Mouse (Mus musculus): ENCODE results near the gene Nol12. TPM values are rescaled to one million over a fixed set of nuclear protein-coding genes. Genes with fewer than 3 reads are reported as not detected.

Gene Nol12
- polyA plus RNA-seq, 1 experiment, result 16.3 TPM

- Histone ChIP-seq H3K9me3 (no peaks in the 10 kb centered on the region), H3K4me3 (replicated peaks) (no peak overlapping the region), H3K27me3 (replicated peaks) (peaks cover 23% of the 10 kb centered on the region), H3K4me1 (peaks cover 39% of the 10 kb centered on the region), H3K36me3 (replicated peaks; ENCODE audit: low read length) (peaks cover 9% of the 10 kb centered on the region)
- no peak for TF ChIP-seq FLI1 (IDR thresholded peaks at IDR 0.05; ENCODE audit: low read length)
- TF ChIP-seq GATA1 (IDR thresholded peaks at IDR 0.05; ENCODE audit: borderline replicate concordance, low read length), result no peak
These were observed 11.5 kb downstream of the Nol12 start for GRCm38 (mm10) chr15:78946232-78946631.

GRCm38 (mm10) chr15:78947657-78948056, 12.9 kb downstream of the Nol12 start, which contains the start of gene Triobp:
Triobp (plus strand) TSS chr15:78947724.
- TF ChIP-seq FLI1 (IDR thresholded peaks at IDR 0.05; ENCODE audit: low read length) (no peak), GATA1 (IDR thresholded peaks at IDR 0.05; ENCODE audit: borderline replicate concordance, low read length) (no peak)
- Histone ChIP-seq H3K36me3 (replicated peaks; ENCODE audit: low read length) (peaks cover 11% of the 10 kb centered on the region), H3K4me3 (replicated peaks) (peak within 1 kb of the TSS; percentile 89), H3K27me3 (replicated peaks) (peaks cover 29% of the 10 kb centered on the region), H3K9me3 (no peaks in the 10 kb centered on the region), H3K4me1 (peaks cover 34% of the 10 kb centered on the region)

GRCm38 (mm10) chr15:78948152-78948725, 13.5 kb downstream of the Nol12 start:
- no peak for TF ChIP-seq FLI1 (IDR thresholded peaks at IDR 0.05; ENCODE audit: low read length)
- no peak for TF ChIP-seq GATA1 (IDR thresholded peaks at IDR 0.05; ENCODE audit: borderline replicate concordance, low read length)
- Histone ChIP-seq H3K27me3 (replicated peaks) (peaks cover 32% of the 10 kb centered on the region), H3K4me3 (replicated peaks) (peak overlapping the region; percentile 89)

GRCm38 (mm10) chr15:78948883-78949282, 14.2 kb downstream of the Nol12 start:
- Histone ChIP-seq H3K36me3 (replicated peaks; ENCODE audit: low read length) (peaks cover 12% of the 10 kb centered on the region), H3K4me1 (peaks cover 28% of the 10 kb centered on the region), H3K27me3 (replicated peaks) (peaks cover 35% of the 10 kb centered on the region), H3K4me3 (replicated peaks) (no peak overlapping the region), H3K9me3 (no peaks in the 10 kb centered on the region)
- TF ChIP-seq FLI1 (IDR thresholded peaks at IDR 0.05; ENCODE audit: low read length) (no peak), GATA1 (IDR thresholded peaks at IDR 0.05; ENCODE audit: borderline replicate concordance, low read length) (no peak)

More at GRCm38 (mm10) chr15:78948152-78948725, 13.5 kb downstream of the Nol12 start:
- Histone ChIP-seq H3K9me3 (no peaks in the 10 kb centered on the region), H3K4me1 (peaks cover 29% of the 10 kb centered on the region), H3K36me3 (replicated peaks; ENCODE audit: low read length) (peaks cover 12% of the 10 kb centered on the region)

- TF ChIP-seq GATA1 (IDR thresholded peaks at IDR 0.05; ENCODE audit: borderline replicate concordance, low read length) (no peak), FLI1 (IDR thresholded peaks at IDR 0.05; ENCODE audit: low read length) (no peak)
- Histone ChIP-seq H3K36me3 (replicated peaks; ENCODE audit: low read length) (peaks cover 28% of the 10 kb centered on the region), H3K4me1 (no peaks in the 10 kb centered on the region; the same call in 1 of the 2 replicates), H3K27me3 (replicated peaks) (peaks cover 42% of the 10 kb centered on the region), H3K4me3 (replicated peaks) (no peak overlapping the region), H3K9me3 (no peaks in the 10 kb centered on the region)
These were observed 20.9 kb downstream of the Nol12 start for GRCm38 (mm10) chr15:78955663-78956062.

GRCm38 (mm10) chr15:78956351-78956750, 21.6 kb downstream of the Nol12 start:
- no peak overlapping the region for H3K4me3 ChIP-seq (replicated peaks)
- H3K36me3 ChIP-seq (replicated peaks; ENCODE audit: low read length), result peaks cover 32% of the 10 kb centered on the region
- no peaks in the 10 kb centered on the region for H3K9me3 ChIP-seq
- peaks cover 43% of the 10 kb centered on the region for H3K27me3 ChIP-seq (replicated peaks)
- TF ChIP-seq FLI1 (IDR thresholded peaks at IDR 0.05; ENCODE audit: low read length) (no peak), GATA1 (IDR thresholded peaks at IDR 0.05; ENCODE audit: borderline replicate concordance, low read length) (no peak)
- H3K4me1 ChIP-seq, result no peaks in the 10 kb centered on the region; the same call in 1 of the 2 replicates

GRCm38 (mm10) chr15:78957021-78957420, 22.3 kb downstream of the Nol12 start:
- H3K4me3 ChIP-seq (replicated peaks), result no peak overlapping the region
- peaks cover 46% of the 10 kb centered on the region for H3K27me3 ChIP-seq (replicated peaks)
- peaks cover 27% of the 10 kb centered on the region for H3K36me3 ChIP-seq (replicated peaks; ENCODE audit: low read length)
- H3K9me3 ChIP-seq, result no peaks in the 10 kb centered on the region
- no peaks in the 10 kb centered on the region; the same call in 1 of the 2 replicates for H3K4me1 ChIP-seq
- TF ChIP-seq GATA1 (IDR thresholded peaks at IDR 0.05; ENCODE audit: borderline replicate concordance, low read length) (no peak), FLI1 (IDR thresholded peaks at IDR 0.05; ENCODE audit: low read length) (no peak)

GRCm38 (mm10) chr15:78959537-78959936, 24.8 kb downstream of the Nol12 start:
- Histone ChIP-seq H3K36me3 (replicated peaks; ENCODE audit: low read length) (peaks cover 17% of the 10 kb centered on the region), H3K9me3 (no peaks in the 10 kb centered on the region), H3K27me3 (replicated peaks) (peaks cover 39% of the 10 kb centered on the region), H3K4me3 (replicated peaks) (no peak overlapping the region), H3K4me1 (peaks cover 6% of the 10 kb centered on the region; the same call in 1 of the 2 replicates)
- no peak for TF ChIP-seq FLI1 (IDR thresholded peaks at IDR 0.05; ENCODE audit: low read length)
- TF ChIP-seq GATA1 (IDR thresholded peaks at IDR 0.05; ENCODE audit: borderline replicate concordance, low read length), result no peak

GRCm38 (mm10) chr15:78960088-78960487, 25.4 kb downstream of the Nol12 start:
- no peaks in the 10 kb centered on the region for H3K9me3 ChIP-seq
- no peak overlapping the region for H3K4me3 ChIP-seq (replicated peaks)
- peaks cover 17% of the 10 kb centered on the region for H3K36me3 ChIP-seq (replicated peaks; ENCODE audit: low read length)
- peaks cover 6% of the 10 kb centered on the region; the same call in 1 of the 2 replicates for H3K4me1 ChIP-seq
- H3K27me3 ChIP-seq (replicated peaks), result peaks cover 44% of the 10 kb centered on the region
- TF ChIP-seq GATA1 (IDR thresholded peaks at IDR 0.05; ENCODE audit: borderline replicate concordance, low read length) (no peak), FLI1 (IDR thresholded peaks at IDR 0.05; ENCODE audit: low read length) (no peak)

- no peak for TF ChIP-seq FLI1 (IDR thresholded peaks at IDR 0.05; ENCODE audit: low read length)
- no peak overlapping the region for H3K4me3 ChIP-seq (replicated peaks)
- H3K27me3 ChIP-seq (replicated peaks), result peaks cover 58% of the 10 kb centered on the region
- H3K9me3 ChIP-seq, result no peaks in the 10 kb centered on the region
- peaks cover 6% of the 10 kb centered on the region; the same call in 1 of the 2 replicates for H3K4me1 ChIP-seq
- H3K36me3 ChIP-seq (replicated peaks; ENCODE audit: low read length), result peaks cover 26% of the 10 kb centered on the region
These were observed 28.2 kb downstream of the Nol12 start for GRCm38 (mm10) chr15:78962885-78963284.
